Mouse (Mus musculus) heart, embryonic 14.5 days (tissue): ENCODE measurements around the gene Urb1. TPM values are rescaled to one million over a fixed set of nuclear protein-coding genes. Genes with fewer than 3 reads are reported as not detected.

Experiments used
- ATAC-seq: fragments of 200-750 bp; cut with Nextera tagmentation; 2 replicates; pipeline ENCODE4 v1.8.0; 2017; ENCODE audit warnings: low read depth, moderate TSS enrichment; ENCODE audit not compliant: insufficient number of reproducible peaks, insufficient read depth, low FRiP score
- H3K27ac ChIP-seq, 2 experiments: fragments of 200-500 bp in 1 of 2; fragments of 300-500 bp in 1 of 2; sonication (generic) in 1 of 2; replicated peaks in 1 of 2; 2 replicates each; pipeline ENCODE4 v1.5.1; 2012 to 2014; ENCODE audit warnings: low read depth in 2 of 2, low read length in 2 of 2, control low read depth in 1 of 2, mild to moderate bottlenecking in 1 of 2, mixed read lengths in 1 of 2; ENCODE audit not compliant: control insufficient read depth in 1 of 2, insufficient read depth in 1 of 2
- H3K27me3 ChIP-seq: fragments of 300-500 bp; sonication (generic); 2 replicates; pipeline ENCODE4 v1.6.1; 2014; ENCODE audit warnings: mild to moderate bottlenecking, low read length, control low read depth; ENCODE audit not compliant: control insufficient read depth, insufficient read depth
- H3K36me3 ChIP-seq: fragments of 300-500 bp; sonication (generic); 2 replicates; pipeline ENCODE4 v1.6.1; 2014; ENCODE audit warnings: mild to moderate bottlenecking, control low read depth, low read length, mixed read lengths; ENCODE audit not compliant: control insufficient read depth, insufficient read depth
- H3K4me1 ChIP-seq, 2 experiments: fragments of 200-500 bp in 1 of 2; fragments of 300-500 bp in 1 of 2; sonication (generic) in 1 of 2; 2 replicates each; pipeline ENCODE4 v1.6.1; 2012 to 2014; ENCODE audit warnings: low read length in 2 of 2, control low read depth in 1 of 2, mixed read lengths in 1 of 2; ENCODE audit not compliant: control insufficient read depth in 2 of 2, insufficient read depth in 2 of 2
- H3K4me2 ChIP-seq: fragments of 300-500 bp; sonication (generic); 2 replicates; pipeline ENCODE4 v1.6.1; 2014; ENCODE audit warnings: mild to moderate bottlenecking, low read length
- H3K4me3 ChIP-seq, 2 experiments: fragments of 200-500 bp in 1 of 2; fragments of 300-500 bp in 1 of 2; sonication (generic) in 1 of 2; 2 replicates each; pipeline ENCODE4 v1.5.1; 2012 to 2014; ENCODE audit warnings: low read length in 2 of 2, mild to moderate bottlenecking in 2 of 2, control low read depth in 1 of 2, low read depth in 1 of 2, moderate library complexity in 1 of 2; ENCODE audit not compliant: control insufficient read depth in 1 of 2, insufficient read depth in 1 of 2
- H3K9ac ChIP-seq: fragments of 300-500 bp; sonication (generic); 2 replicates; pipeline ENCODE4 v1.6.1; 2014; ENCODE audit warnings: mild to moderate bottlenecking, low read length
- H3K9me3 ChIP-seq: fragments of 300-500 bp; sonication (generic); 2 replicates; pipeline ENCODE4 v1.6.1; 2016; ENCODE audit warnings: low read length, control low read depth; ENCODE audit not compliant: control insufficient read depth
- WGBS: fragments of 180-500 bp; shearing (Covaris S2); extraction: QIAGEN DNeasy Blood & Tissue Kit; methylation state at CpG from one replicate; pipeline ENCODE4 v1.1.7; 2014; 5-methylcytosine and 5-hydroxymethylcytosine counted together
- polyA plus RNA-seq: library from polyadenylated mRNA; unstranded; fragments of >200 nt; fragmentation: Nextera tagmentation; extraction: Ambion mirVana; gene quantifications from 2 replicates; pipeline ENCODE4 v1.2.1, GENCODE M21; 2014

The Urb1 gene
- polyA plus RNA-seq = 7.2 and 7.6 TPM in 2 replicates

DNA sequence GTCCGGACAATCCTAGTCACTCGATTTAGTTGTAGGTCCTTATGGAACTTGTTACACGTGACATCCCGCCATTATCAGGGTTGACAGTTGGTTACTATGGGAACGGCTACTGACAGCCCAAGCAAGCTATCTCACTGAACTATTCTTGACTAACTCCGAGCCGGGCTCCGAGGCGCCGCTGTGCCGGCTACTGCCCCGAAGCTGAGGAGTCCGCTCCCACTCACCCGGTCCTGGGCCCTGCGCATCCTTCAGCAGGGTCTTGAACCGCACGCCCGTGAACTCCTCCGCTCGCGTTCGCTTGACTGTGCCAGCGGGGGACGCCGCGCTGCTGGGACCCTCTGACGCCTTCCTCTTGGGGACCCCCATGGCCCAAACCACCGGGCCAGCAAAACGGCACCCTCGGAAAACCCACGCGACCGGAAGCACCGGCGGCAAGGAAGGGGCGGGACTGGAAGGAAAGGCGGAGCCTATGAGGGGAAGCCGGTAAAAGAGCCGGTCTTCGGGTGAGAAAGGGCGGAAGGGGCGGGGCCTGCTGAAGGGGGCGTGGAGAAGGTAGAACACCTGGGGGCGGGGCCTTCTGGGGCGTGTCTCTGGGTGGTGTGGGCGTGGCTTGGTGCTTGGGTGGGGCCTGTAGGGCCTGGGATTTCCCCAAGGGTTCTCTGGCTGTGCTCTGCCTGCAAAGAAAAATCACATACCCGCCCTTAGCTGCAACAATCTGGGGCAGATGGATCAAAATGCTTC is at the start of gene Urb1:
TSS of gene Urb1 (minus strand) at position 439 of the 741 bp plus-strand sequence.
- WGBS = under 1% methylated on average over 47 of the region's 47 CpGs
- peak within 1 kb of the TSS; percentile 89 to 91 for H3K27ac ChIP-seq
- ATAC-seq = peak; percentile 90
- H3K4me2 ChIP-seq = peak within 1 kb of the TSS; percentile 85
- peaks cover 5 to 14% of the 10 kb centered on the region in 2 experiments for H3K4me1 ChIP-seq
- H3K36me3 ChIP-seq = peaks cover 4% of the 10 kb centered on the region
- H3K9ac ChIP-seq = peak within 1 kb of the TSS; percentile 80
- H3K27me3 ChIP-seq = no peaks in the 10 kb centered on the region
- H3K4me3 ChIP-seq = peak within 1 kb of the TSS; percentile 91 to 93
- no peaks in the 10 kb centered on the region for H3K9me3 ChIP-seq

DNA sequence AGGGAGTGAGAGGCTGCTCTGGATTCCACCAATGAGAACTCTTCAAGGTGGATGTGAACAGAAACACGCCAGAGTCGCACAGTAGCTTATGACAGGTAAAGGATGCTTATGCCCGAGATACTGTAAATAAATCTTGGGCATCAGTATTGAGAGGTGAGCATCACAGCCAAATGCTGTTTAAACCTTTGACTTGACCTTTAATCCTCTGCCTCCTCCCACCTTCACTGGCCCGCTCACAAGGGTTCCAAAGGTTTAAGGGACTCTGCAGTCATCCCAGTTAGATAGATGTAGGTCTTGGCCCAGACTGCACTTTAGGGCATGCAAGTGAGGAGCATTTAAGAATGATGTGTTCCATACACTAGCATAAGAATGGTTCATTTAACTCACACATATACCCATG is 48.0 kb upstream of the Urb1 start:
- Histone ChIP-seq H3K4me3 (no peak overlapping the region), H3K9ac (no peak overlapping the region), H3K27me3 (no peaks in the 10 kb centered on the region), H3K27ac (no peak overlapping the region), H3K9me3 (no peaks in the 10 kb centered on the region), H3K4me2 (no peak overlapping the region), H3K4me1 (no peaks in the 10 kb centered on the region; a peak in 1 of 4 replicates), H3K36me3 (no peaks in the 10 kb centered on the region)
- 80% methylated on average over 4 of the region's 4 CpGs for WGBS
- ATAC-seq = no peak

DNA sequence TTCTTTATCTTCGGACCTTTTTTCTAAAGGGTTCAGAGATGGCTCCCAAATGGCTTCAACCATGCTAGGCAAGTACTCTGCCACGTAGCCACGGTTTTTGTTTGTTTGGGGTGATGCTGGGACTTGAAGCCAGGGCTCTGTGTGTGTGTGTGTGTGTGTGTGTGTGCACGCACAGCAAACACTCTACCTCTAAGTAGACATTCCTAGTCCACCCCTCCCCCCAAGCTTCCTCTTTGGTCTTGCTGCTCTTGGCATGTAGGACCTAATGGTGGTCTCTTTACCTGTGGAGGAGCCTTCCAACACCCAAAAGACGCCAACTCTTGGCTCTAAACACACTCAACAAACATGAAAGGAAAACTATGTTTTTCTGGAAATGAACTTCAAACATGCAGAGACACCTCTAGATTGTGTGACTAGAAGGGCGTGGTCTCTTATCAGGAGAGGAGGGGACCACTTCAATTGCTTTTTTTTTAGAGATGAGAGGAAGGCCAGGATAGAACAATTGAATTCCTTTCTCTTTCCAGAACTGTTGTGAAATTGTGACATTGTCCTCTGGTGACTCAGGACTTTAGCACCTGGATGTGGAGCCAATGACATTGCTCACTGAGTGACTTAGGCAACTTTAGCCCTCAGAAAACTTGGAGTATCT is 46.5 kb upstream of the Urb1 start:
- H3K27ac ChIP-seq = no peak overlapping the region
- no peak overlapping the region for H3K4me2 ChIP-seq
- ATAC-seq = no peak
- no peaks in the 10 kb centered on the region for H3K36me3 ChIP-seq
- H3K4me1 ChIP-seq = no peaks in the 10 kb centered on the region; a peak in 1 of 4 replicates
- no peaks in the 10 kb centered on the region for H3K27me3 ChIP-seq
- H3K9ac ChIP-seq = no peak overlapping the region
- 75% methylated on average over 6 of the region's 6 CpGs for WGBS
- H3K9me3 ChIP-seq = no peaks in the 10 kb centered on the region
- no peak overlapping the region for H3K4me3 ChIP-seq

DNA sequence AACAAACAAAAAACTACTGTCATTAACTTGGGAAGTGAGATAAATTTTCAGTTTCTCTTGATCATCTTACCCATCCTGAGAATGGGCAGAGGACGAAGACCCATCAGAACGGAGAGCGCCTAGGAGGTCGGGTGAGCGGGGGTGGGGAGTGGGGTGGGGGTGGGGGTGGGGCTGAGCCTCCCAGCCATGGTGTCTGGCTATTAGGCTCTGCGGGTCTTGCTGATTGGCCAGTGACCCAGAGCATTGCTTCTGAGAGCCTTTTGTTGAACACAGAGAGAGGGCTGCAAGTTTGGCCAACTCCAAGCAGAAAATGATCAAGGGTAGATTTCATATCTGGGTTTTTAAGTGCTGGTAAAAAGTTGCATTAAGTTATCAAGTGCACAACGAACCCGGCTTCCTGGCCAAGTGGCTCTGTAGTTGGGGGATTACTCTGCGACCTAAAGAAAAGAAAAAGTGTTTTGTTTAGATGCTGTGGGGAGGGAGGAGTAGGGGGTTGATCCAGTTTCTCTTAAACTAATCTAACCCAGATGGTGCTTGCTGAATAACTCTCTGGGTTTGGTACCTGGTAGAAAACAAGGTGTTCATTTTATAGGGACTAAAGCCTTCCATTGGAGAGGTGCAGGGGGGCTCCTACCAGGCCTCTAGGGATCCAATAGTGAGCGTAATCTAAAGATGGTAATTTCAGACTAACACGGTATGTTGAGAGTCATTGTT is 41.6 kb upstream of the Urb1 start:
- WGBS = 52% methylated on average over 11 of the region's 11 CpGs
- no peak overlapping the region for H3K9ac ChIP-seq
- no peaks in the 10 kb centered on the region for H3K36me3 ChIP-seq
- ATAC-seq = no peak
- no peaks in the 10 kb centered on the region for H3K27me3 ChIP-seq
- no peak overlapping the region for H3K4me3 ChIP-seq
- peaks cover 12 to 18% of the 10 kb centered on the region in 2 experiments; a peak in 3 of 4 replicates for H3K4me1 ChIP-seq
- no peak overlapping the region for H3K27ac ChIP-seq
- no peaks in the 10 kb centered on the region for H3K9me3 ChIP-seq
- no peak overlapping the region for H3K4me2 ChIP-seq

DNA sequence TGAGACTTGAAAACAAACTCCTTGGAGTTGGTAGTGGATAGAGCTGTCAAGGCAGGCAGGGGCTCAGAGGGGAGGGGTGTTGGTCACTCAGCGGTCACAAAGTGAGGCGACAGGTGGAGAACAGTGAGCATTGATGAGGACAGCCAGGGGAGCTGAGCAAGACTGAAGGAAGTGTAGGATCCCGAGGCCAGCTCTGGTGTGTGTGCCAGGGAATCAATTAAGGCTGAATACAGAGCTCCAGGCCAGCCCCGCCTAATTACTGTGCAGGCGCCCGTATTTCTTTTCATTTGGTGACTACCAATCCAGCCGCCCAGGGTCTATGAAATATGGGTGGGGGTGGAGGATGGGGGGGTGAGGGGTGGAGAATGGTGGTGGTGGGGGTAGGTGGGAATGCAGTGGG is 40.7 kb upstream of the Urb1 start:
- no peak overlapping the region for H3K9ac ChIP-seq
- H3K27ac ChIP-seq = no peak overlapping the region
- H3K4me3 ChIP-seq = no peak overlapping the region
- 76% methylated on average over 7 of the region's 7 CpGs for WGBS
- H3K4me2 ChIP-seq = no peak overlapping the region
- H3K27me3 ChIP-seq = no peaks in the 10 kb centered on the region
- H3K36me3 ChIP-seq = no peaks in the 10 kb centered on the region
- H3K4me1 ChIP-seq = peaks cover 12 to 18% of the 10 kb centered on the region in 2 experiments; a peak in 3 of 4 replicates
- no peak for ATAC-seq
- no peaks in the 10 kb centered on the region for H3K9me3 ChIP-seq

DNA sequence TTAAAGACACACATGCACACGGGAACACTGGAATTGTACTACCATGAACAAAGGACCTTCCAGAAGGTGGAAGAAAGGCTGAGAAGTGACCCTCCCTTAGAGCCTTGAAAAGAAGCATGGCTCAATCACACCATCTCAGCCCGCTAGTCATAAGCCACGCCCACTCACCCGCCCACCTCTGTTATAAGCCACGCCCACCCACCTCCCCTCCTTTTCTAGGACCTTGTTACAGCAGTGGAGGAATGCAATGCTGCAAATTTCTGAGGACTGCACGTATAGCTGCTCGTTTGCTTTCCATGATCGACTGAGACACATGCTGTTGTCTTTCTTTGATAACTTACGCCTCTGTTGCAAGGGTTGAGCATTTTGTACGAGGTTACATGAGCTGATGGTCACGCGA is 39.0 kb upstream of the Urb1 start:
- WGBS = 58% methylated on average over 12 of the region's 12 CpGs
- ATAC-seq = no peak

DNA sequence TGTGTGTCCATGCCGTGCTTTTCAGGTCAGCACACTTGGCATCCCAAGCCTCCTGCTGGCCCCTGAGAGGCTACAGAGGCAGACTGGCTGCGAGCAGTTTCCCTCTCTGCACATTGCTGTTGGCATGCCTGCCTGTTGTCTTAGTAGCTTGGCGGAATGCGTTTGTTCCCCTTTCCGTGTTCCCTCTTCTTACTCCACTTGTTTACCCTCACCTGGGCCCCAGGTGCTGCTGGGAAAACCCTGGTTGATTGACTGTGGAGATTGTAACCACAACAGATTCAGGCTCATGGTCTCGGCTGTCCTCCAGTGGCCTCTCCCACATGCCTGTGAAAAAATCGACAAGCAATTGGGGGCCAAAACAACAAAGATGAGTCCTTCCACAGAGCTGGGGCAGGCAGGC is 38.5 kb upstream of the Urb1 start:
- WGBS = 67% methylated on average over 7 of the region's 7 CpGs
- Histone ChIP-seq H3K36me3 (no peaks in the 10 kb centered on the region), H3K9ac (no peak overlapping the region), H3K4me2 (no peak overlapping the region), H3K4me1 (peaks cover 23 to 33% of the 10 kb centered on the region in 2 experiments; a peak in 3 of 4 replicates), H3K4me3 (no peak overlapping the region), H3K27ac (no peak overlapping the region), H3K9me3 (no peaks in the 10 kb centered on the region), H3K27me3 (no peaks in the 10 kb centered on the region)
- ATAC-seq = no peak

More for the DNA sequence above, 39.0 kb upstream of the Urb1 start:
- H3K4me3 ChIP-seq = no peak overlapping the region
- H3K27me3 ChIP-seq = no peaks in the 10 kb centered on the region
- no peaks in the 10 kb centered on the region for H3K9me3 ChIP-seq
- no peak overlapping the region for H3K27ac ChIP-seq
- no peak overlapping the region for H3K9ac ChIP-seq
- H3K4me2 ChIP-seq = no peak overlapping the region
- H3K4me1 ChIP-seq = peaks cover 21 to 32% of the 10 kb centered on the region in 2 experiments; a peak in 3 of 4 replicates
- H3K36me3 ChIP-seq = no peaks in the 10 kb centered on the region
